Mouse (Mus musculus): ENCODE data around the gene Fgfr2.

GRCm38 (mm10) chr7:132075825-132076224 is 1047.3 kb downstream of the Fgfr2 start:
- TF ChIP-seq CTCF (IDR thresholded peaks at IDR 0.05; ENCODE audit: borderline replicate concordance, insufficient read depth, low read length): no peak
- no peak for TF ChIP-seq POLR2A (IDR thresholded peaks at IDR 0.05; ENCODE audit: low read depth, low read length)
